Mouse (Mus musculus): Measurements from ENCODE around the gene Brsk2.

GRCm38 (mm10) chr7:141961491-141961890, 11.9 kb downstream of the Brsk2 start:
- no peak for TF ChIP-seq CTCF (IDR thresholded peaks at IDR 0.05; ENCODE audit: low read depth)
- no peak for TF ChIP-seq EP300 (IDR thresholded peaks at IDR 0.05; ENCODE audit: low read depth)
